Mouse (Mus musculus) G1E (cell line): Measurements from ENCODE around the gene Lrmda.

Experiments used
- CTCF ChIP-seq: IDR thresholded peaks from 2 replicates; pipeline ENCODE4 v1.5.1; 2012; ENCODE audit warnings: low read depth, low read length, inconsistent platforms, mixed read lengths
- POLR2AphosphoS5 ChIP-seq: IDR thresholded peaks from 2 replicates; pipeline ENCODE4 v1.6.1; 2012; ENCODE audit warnings: low read depth, low read length, inconsistent platforms; ENCODE audit not compliant: insufficient replicate concordance

- TF ChIP-seq POLR2AphosphoS5: no peak
- TF ChIP-seq CTCF: no peak
Measured at GRCm38 (mm10) chr14:22345248-22345647, 325.7 kb downstream of the Lrmda start.
